26 mouse cellular contexts compared by ENCODE assay signal in genomic region chr1:40360969-40361368, GRCm38 (mm10).
"Had no signal": no experiment of that assay in that cellular context is flagged by ENCODE, and none has a peak within 500 bp of the region (broad histone marks: within the 10 kb centered on the region; RNA-seq: fewer than 3 reads in every experiment).

No protein-coding gene starts in this region.

- ATAC-seq: hindbrain, postnatal 0 days; intestine, embryonic 16.5 days had no signal

- H3K4me3 ChIP-seq: heart, embryonic 13.5 days; heart, embryonic 15.5 days; hindbrain, embryonic 13.5 days; hindbrain, embryonic 15.5 days; kidney, embryonic 15.5 days; limb, embryonic 13.5 days; limb, embryonic 15.5 days had no signal

- H3K4me2 ChIP-seq: heart, embryonic 11.5 days; heart, embryonic 13.5 days; heart, embryonic 15.5 days; hindbrain, embryonic 13.5 days; hindbrain, embryonic 15.5 days; kidney, embryonic 15.5 days; limb, embryonic 13.5 days; limb, embryonic 15.5 days; liver, embryonic 11.5 days had no signal

- H3K9ac ChIP-seq: heart, embryonic 13.5 days; heart, embryonic 15.5 days; hindbrain, embryonic 13.5 days; hindbrain, embryonic 15.5 days; kidney, embryonic 15.5 days; limb, embryonic 13.5 days; limb, embryonic 15.5 days; liver, embryonic 14.5 days had no signal

- H3K9me3 ChIP-seq: heart, embryonic 13.5 days; heart, embryonic 15.5 days; hindbrain, embryonic 13.5 days; hindbrain, embryonic 15.5 days; kidney, embryonic 15.5 days; limb, embryonic 13.5 days; limb, embryonic 15.5 days had no signal

- H3K27ac ChIP-seq: heart, embryonic 13.5 days; heart, embryonic 15.5 days; hindbrain, embryonic 13.5 days; hindbrain, embryonic 15.5 days; hindbrain, postnatal 0 days; kidney, embryonic 15.5 days; kidney, postnatal 0 days; limb, embryonic 13.5 days; limb, embryonic 15.5 days; liver, embryonic 14.5 days had no signal

- H3K27me3 ChIP-seq: heart, embryonic 13.5 days; heart, embryonic 15.5 days; hindbrain, embryonic 13.5 days; hindbrain, embryonic 15.5 days; kidney, embryonic 15.5 days; limb, embryonic 15.5 days had no signal

- DNase-seq: gastrocnemius, postnatal 10 days; gastrocnemius, postnatal 25 days; heart, adult 18-20 months; heart, postnatal 14 days; heart, postnatal 36 days; kidney, adult 11 months; kidney, adult 2 months; kidney, adult 9 months; kidney, postnatal 14 days; kidney, postnatal 36 days; layer of hippocampus, adult 9-11 months; layer of hippocampus, postnatal 36 days; left cerebral cortex, postnatal 4 days had no signal

- H3K36me3 ChIP-seq: heart, embryonic 13.5 days; heart, embryonic 15.5 days; hindbrain, embryonic 13.5 days; hindbrain, embryonic 15.5 days; kidney, embryonic 15.5 days; limb, embryonic 13.5 days; limb, embryonic 15.5 days had no signal
